Mouse (Mus musculus) urinary bladder, adult 2 months (tissue): ENCODE data around the gene Akr1b8. TPM values are rescaled to one million over a fixed set of nuclear protein-coding genes. Genes with fewer than 3 reads are reported as not detected.
"Not testable (repeated sequence)": the region's sequence is repeated elsewhere in the genome, so short reads cannot be mapped to it uniquely, and the experiment has no call there.

Source experiments
- DNase-seq: peaks from one replicate; pipeline ENCODE4 v3.0.0; 2022; ENCODE audit warnings: low spot score
- polyA plus RNA-seq: library from polyadenylated mRNA; depleted of rRNA; stranded (reverse); fragments of >200 nt; gene quantifications from 2 replicates; pipeline ENCODE4 v1.2.3, GENCODE M21; 2012; rRNA removed

Gene Akr1b8
- 90.3 and 103 TPM in 2 replicates for polyA plus RNA-seq

DNA sequence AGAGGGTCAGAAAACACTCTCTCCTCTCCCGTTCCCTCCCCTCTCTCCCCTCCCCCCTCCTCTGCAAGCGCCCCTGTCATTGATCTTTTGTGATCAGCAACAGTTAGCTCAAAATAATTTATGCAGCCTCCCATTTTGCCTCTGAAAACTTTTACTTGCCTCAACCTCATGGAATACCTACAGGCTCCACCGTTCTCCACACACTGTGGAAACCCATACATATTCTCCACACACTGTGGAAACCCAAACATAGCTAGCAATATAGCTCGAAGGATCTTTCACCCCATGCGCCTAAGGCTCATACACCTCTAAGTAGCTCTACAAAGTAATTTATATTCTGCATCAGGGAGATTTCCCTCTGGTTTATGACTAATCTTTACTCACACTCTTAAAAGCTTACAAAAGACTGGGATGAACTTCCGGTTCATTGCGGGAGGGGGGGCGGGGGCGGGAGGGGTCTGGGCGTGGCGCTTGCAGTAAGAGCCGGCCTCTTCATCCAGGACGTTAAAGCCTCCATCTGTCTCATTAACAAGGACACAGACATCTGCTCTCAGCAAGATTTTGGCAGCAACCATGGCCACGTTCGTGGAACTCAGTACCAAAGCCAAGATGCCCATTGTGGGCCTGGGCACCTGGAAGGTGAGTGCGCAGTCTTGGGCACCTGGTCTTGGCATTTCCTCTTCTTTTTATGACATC is at the start of gene Akr1b8:
Gene Akr1b8 (plus strand): TSS at position 462 of the 696 bp plus-strand sequence.
- DNase-seq: peak; percentile 37

DNA sequence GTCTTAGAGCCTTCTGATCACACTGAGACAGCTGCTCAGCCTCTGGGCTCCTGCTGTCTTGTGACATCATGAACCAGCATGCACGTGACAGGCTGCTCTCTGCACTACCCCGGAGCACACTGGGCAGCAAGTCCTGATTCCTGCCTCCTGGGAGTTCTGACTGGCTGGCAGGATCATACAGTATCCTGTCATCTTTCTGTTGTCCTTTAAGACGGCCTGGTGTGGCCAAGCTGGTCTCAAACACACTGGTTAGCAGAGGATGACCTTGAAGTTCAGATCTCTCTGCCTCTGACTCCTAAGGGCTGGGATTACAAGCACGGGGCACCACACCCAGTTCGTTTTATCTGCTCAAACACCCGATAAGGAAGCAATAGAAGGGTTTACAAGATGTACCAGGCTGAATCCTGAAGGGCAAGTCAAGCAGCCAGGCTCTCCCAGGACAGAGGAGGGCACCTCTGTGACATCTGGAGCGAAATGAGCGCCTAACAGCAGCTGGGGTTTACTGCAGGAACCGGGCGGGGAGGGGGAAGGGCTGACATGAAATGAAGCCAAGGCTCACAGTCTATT is 49.2 kb upstream of the Akr1b8 start:
- no peak for DNase-seq

DNA sequence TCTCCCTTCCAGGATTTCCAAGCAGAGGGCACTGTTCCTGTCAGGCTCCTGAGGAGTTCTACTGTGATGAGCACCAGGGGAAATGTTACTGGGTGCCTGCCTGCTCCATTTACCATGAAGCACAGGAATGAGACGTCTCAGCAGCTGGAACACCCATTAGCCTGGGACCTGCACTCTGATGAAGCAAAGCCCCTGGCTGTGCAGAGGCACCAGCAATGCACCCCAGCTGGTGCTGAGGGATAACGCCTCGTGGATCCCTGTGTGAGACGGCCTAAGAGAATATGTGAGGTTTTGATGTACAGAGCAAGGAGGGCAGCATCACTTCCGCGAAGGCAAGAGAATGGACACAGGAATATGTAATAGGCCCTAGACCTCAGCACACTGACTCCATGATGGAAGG is 47.1 kb upstream of the Akr1b8 start:
- no peak for DNase-seq

DNA sequence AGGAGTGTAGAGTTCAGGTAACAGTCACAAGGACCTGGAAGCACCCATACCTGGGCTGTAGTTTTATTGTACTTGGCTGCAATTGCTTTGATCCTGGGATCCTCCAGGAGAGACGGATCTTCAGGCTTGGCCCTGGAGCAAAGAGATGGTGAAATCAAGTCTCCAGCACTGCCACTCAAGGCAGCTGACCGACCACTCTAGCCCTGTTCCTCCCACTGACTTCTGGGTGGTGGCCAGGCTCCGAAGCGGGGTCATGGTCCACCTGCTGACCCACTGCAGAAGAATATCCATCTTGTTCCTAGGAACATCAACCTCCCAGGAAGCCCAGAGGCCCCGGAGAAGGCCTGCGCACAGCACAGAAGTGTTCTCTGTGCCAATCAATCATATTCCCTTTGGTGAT is 44.4 kb upstream of the Akr1b8 start:
- DNase-seq: no peak

DNA sequence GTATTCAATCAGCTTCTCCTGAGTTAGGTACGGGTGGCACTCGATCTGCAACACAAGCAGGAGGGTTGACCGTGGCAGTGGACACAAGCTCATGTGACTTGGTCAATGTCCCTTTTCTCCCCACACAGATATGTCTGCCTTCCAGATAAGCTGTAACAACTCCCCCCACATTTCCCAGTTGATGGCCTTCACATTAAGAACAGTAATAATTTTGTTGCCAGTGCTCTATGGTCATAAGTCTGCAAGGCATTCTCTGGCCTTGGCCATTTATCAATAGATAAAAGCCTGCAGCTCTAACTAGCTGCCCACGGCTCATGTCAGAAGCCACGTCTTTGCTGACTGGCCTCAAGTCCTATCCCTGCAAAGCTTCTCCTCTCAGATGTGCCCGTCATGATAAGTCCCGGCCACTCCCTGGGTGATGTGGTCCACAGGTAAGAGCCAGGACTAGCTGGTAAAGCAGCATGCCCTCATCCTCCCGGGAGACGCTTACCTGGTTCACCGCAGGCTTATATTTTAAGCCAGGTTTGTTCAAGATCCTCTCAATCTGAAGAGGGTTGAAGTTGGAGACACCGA is 43.8 kb upstream of the Akr1b8 start:
- no peak for DNase-seq

DNA sequence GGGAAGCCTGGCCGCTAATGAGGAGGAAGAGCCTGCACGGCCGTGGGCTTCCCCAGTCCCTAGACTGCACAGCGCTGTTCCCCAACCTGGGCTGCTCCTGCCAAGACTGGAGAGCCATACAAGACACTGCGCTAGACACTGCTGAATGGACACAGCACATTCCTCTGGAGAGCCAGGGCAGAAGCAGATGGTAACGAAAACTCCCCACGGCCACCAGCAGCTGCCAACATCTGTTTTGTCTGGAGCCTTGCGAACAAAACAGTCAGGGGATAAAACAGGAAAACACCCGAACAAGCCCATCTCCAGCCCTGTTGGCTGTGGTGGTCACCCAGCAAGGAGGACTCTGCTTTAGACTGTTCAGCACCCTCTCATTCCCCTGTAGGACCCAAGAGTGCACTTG is 40.5 kb upstream of the Akr1b8 start:
- no peak for DNase-seq

DNA sequence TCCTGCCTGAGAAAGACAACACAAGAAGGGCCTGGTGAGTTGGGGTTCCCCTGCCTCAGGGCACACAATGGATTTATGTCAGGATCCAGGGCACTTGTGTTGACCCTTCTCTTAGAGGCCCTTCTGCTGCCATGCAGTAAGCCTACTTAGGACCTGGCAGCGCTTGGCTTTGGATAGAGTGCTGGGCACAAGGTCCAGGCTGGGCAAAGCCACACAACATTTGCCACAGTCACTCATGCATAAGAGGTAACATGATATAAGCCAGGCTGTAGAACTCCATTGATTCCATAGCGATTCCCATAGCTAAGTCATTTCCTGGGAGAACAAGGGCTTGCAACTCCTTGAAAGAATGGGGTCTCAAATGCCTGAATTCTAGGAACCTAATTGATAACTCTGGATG is 40.0 kb upstream of the Akr1b8 start:
- no peak for DNase-seq

DNA sequence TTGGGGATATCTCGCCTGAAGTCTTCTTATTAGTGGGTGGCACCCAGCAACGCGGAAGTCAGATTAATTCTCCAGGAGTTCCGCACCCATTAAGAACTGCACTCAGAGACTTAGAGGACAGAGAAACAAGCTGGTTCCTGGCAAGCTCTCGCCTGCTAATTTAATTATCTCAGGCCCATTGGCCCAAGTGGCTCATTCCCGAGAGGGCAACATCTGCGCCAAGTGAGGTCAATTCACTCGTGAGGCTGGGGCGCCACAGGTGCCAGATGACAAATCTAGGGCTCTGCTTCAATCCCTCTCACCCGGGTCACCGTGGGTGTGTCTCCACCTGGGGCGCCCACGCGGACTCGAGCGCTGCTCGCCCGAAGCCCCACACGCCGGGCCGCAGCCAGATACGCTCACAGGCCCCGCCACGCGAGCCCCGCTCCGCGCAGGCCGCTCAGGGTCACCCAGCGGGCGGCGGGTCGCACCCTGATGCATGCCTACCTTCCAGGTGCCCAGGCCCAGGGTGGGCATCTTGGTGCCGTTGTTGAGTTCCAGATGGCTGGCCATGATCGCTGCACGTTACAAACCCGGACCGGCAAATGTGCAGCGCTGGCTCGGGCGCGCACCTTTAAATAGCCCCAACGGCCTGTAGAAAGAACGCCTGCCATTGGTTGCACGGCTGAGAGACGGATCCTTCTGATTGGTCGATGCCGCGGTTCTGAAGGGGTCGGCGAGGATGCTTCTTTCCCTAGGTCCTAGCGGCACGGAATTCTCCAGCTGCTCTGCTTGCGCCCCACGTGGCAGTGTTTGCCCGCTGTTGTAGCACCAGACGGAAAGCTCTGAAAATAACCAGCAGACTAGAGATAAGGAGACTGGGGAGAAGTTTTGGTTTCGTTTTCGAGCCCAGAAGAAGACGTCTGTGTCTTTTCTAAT is 36.8 kb upstream of the Akr1b8 start, which contains the start of gene Akr1b3:
Gene Akr1b3 (minus strand): TSS at position 625 of the 918 bp plus-strand sequence.
- peak; percentile 68 for DNase-seq

DNA sequence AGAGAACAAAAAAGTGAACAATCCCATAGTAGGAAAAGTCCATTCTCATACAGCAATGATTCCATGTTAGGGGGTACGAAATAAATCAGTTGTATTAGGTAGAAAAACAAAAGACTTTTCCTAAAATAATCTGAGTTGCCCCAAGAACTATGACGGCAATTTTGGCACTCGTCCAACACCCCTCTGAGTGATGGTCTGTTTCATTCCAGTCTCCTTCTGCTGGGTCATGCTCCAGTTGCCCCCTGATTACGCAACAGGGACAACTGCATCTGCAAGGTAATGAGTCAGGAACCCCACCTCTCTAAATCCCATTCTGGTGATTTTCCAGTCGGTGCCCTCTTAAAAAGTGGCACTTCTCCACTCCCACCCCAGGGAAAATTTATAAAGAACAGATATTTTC is 35.7 kb upstream of the Akr1b8 start:
- DNase-seq: no peak

DNA sequence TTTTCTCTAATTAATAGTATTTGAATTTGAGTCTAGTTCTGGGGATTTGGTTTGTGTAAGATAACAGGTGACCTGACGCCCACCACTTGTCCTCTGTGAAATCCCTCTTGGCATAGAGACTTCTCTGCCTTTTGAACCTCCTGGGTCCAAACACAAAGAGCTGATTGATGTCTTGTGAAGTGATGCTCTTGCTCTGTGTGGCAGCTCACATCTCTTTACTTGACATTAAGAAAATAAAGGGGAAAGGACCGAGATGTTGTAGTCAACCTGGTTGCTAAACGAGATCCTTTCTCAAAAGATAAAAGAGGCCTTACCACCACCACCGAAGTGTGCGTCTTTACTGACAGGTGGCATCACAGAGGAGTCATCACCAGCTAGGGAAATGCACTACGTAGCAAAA is 35.3 kb upstream of the Akr1b8 start:
- no peak for DNase-seq

DNA sequence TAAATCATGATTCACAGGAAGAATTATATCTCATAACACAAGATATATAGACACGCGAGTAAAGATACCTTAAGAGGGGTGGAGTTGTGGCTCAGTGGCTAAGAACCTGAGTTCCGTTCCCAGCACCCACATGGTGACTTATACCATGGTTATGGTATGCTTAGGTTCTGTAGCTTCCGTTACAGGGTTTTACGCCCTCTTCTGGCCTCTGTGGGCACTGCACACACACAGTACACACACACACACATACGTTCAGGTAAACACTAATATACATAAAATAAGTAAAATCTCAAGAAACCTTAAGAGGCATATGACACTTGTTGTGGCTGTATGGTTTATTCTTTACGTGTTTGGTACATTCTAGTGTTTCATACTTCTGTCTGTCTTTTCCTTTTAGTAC is 31.8 kb upstream of the Akr1b8 start:
- DNase-seq: no peak

DNA sequence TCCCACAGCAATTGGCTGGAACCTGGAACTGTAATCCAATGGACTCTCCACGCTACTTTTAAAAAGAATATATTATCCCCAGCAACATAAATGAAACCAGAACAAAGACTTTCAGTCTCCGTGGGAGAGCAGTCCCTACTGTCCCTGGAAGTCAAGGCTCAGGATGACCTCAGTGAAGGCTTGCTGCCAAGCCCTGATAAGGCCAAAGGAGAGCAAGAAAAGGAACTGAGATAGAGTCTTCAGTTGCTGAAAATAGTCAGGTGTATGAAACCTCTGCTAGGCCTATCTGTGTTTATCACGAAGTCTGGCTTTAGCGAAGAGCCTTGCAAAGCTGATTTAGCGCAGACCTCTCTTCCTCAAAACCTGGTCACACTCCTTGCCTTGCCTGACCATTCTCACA is 22.5 kb upstream of the Akr1b8 start:
- no peak for DNase-seq

DNA sequence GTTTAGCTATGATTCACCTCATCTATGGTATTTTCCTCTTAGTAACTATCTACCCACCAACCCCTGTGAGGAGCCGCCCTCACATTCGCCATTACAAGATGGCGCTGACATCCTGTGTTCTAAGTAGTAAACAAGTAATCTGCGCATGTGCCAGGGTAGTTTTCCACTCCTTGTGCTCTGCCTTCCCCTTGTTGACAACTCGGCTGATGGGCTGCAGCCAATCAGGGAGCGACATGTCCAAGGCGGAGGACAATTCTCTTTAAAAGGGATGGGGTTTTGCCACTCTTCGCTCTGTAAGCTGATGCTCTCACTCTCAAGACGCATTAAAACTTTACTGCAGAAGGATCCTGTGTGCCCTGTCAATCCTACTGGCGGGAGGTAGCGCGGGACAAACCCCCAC is 22.1 kb upstream of the Akr1b8 start:
- DNase-seq: not testable (repeated sequence)

DNA sequence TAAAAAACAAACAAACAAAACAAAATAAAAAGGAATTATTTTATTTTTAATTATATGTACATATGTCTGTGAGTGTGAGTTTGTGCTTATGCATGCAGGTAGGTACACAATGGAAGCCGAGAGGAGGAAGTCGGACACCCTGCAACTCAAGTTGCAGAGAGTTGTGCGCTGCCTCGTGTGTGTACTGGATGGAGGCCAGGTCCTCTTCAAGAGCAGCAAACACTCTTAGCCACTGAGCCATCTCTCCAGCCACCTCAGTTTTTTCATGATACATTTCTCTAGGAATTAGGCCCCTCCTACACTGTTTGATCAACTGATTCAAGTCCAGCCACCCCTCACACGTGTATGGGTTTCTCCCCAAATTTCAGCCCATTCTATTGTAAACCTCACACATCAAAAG is 19.2 kb upstream of the Akr1b8 start:
- no peak for DNase-seq

DNA sequence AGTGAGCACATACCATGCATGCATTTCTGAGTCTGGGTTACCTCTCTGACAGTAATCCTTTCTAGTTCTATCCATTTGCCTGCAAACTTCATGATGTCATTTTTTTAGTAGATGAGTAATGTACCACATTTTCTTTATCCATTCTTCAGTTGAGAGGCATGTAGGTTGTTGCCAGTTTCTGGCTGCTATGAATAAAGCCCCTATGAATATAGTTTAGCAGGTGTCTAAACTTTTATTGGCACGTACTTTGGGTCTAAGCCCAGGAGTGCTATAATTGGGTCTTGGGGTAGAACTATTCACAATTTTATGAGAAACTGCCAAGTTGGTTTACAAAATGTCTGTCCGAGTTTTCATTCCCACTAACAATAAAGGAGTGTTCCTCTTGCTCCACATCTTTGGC is 16.1 kb upstream of the Akr1b8 start:
- no peak for DNase-seq

DNA sequence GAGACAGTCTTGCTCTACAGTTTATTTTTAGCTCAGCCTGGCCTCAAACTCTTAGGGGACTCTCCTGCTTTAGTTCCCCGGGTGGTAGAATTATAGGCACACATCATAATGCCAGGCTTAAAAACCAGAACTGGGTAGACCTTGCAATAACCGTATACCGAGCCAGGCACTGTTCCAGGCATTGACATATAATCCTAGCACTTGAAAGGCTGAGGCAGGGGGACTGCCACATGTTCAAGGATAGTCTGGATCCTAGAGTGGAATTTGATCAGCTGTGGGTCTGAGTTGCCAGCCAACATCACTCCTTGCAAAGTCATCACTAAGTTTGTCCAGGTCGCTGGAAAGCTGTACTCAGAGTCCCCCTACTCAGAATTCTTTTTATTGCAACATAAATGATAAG is 11.9 kb upstream of the Akr1b8 start:
- DNase-seq: no peak

DNA sequence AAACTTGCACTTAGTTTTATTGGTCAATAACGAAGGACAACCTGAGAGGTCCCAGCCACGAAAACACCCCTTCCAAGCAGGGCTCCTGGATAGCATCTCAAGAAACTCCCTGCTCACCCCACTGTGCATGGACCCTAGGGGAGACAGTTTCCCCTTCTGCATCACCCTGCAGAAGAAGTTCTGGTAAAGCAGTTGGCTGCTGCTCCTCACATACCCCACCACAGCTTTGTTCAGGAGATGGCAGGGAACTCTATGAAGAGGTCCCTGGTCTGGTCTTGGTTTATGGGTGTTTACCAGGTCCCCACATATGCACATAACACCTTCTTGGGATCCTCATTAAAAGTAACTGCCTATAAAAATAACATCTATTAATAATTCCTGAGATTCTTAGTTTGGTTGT is 11.4 kb upstream of the Akr1b8 start:
- DNase-seq: no peak

DNA sequence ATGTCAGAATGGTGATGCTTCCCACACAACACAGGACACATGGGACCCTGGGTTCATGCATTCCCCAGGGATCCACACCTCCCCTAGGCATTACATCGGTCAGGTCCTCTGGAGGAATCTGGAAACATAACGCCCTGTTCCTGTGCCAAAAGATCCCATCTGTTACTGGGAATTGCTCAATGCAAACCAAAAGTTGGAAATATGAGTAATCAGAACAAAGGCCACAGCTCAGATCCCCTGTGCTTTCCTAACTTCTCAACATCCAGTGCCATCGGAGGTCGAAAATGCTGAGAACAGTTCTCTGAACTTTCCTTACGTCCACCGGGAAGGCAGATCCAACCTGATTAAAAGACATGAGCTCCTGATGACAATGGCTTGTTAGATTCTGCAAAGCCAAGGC is 10.5 kb upstream of the Akr1b8 start:
- DNase-seq: no peak

DNA sequence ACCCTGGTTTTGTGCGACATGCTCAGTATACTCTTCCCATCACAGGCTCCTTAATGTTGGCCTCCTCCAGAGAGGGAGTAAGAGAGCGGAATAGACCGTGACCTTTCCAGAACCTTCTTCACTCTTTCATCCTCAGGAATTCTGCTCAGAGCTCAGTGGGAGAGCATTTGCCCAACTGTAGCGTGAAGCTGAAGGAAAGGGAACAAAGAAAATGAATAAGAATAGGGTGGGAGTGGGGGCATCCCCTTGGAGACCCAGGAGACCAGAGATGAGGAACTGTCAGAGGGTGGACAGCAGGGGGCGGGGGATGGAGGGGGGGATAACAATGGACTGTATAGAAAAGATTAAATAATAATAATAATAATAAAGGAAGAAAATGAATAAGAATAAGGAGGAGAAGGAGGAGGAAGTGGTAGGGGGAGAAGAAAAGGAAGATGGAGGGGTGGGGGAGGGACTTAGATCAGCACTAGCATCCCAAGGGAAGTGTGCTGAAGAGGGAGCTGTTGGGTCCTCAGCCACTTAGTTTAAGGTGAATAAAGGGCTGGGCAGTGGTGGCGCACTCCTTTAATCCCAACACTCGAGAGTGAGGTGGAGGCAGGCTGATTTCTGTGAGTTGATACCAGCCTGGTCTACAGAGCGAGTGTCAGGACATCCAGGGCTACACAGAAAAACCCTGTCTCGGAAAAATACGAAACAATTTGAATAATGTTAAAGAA is 9.6 kb upstream of the Akr1b8 start:
- DNase-seq: no peak

DNA sequence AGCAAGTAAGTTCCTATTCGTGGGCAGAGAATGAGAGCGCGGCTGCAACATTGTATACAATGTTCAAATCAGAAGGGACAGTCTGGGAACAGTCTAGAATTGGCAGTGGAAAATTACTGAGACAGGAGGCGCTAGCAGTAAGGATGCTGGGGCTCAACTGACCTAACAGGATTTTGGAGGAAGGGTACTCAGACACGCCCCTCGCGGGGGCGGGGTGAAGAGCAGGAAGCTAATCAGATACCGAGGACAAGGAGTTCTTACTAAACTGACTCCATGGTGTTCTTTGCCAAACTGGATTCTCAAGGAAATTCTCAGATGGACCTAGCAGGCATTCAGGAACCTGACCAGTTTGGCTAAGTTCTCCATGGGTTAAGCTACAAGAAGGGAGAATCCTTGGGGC is 9.0 kb upstream of the Akr1b8 start:
- DNase-seq: no peak

DNA sequence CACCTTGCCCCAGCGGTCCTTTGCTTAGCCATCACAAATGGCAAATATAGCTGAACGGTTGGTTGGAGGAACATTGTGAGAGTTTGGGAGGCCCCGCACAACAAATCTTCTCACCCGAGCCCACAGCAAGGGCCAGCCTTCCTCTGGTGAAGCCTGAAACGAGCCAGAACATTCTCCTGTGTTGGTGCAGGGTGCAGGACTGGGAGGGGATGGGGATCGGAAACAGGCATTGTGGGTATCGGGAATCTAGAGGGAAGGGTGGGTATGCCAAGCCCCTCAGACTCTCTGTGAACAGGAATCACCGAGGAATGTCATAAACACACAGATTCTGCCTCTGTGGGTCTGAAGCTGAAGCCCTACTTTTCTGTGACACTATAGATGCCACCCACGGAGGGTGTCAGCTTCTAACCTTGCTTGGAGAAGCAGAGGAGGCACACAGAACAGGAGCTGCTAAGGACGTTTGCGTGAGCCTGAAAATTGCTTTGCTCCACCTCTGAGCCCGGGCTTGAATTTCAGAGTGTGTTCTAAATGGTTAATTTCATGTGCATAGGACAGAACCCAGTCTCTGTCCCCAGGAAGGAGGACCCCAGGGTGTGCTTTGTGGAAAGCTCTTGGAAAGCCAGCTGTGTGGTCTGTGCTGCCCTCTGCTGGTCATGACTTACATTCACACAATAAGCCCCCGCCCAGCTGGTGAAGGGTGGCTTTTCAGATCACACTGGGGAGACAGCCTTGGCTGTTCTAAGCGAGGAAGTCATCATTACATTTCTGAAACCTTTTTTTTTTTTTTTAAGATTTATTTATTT is 7.6 kb upstream of the Akr1b8 start:
- DNase-seq: peak; percentile 57
